Mouse (Mus musculus) spleen, adult 2 months (tissue): ENCODE results near the gene Slc4a4.

Experiments
- CTCF ChIP-seq: fragments of 200-500 bp; IDR thresholded peaks from 2 replicates; pipeline ENCODE4 v1.5.1; 2011; ENCODE audit warnings: mild to moderate bottlenecking, inconsistent platforms; ENCODE audit not compliant: insufficient read depth, insufficient read length, insufficient replicate concordance; ENCODE audit errors: extremely low read depth
- POLR2A ChIP-seq: fragments of 200-500 bp; IDR thresholded peaks from 2 replicates; pipeline ENCODE4 v1.6.1; 2011; ENCODE audit warnings: low read depth, low read length, inconsistent platforms

GRCm38 (mm10) chr5:89278309-89278708 is 391.7 kb downstream of the Slc4a4 start:
- no peak for TF ChIP-seq POLR2A
- TF ChIP-seq CTCF = no peak
